Mouse (Mus musculus) cerebellum, adult 8-10 months (tissue): ENCODE measurements at regions not wholly inside any gene's neighbourhood (a gene's known extent, or its start where the extent isn't known, plus 50 kb on each side); places are given as distances from the start of the nearest gene placed in this dataset.

Experiments
- DNase-seq: peaks from one replicate; pipeline ENCODE4 v3.0.0; 2022

- DNase-seq, result no peak
These were observed 130.0 kb downstream of the Polr2m start for GRCm38 (mm10) chr9:71355721-71356120.
